Mouse (Mus musculus) left cerebral cortex, postnatal 25 days (tissue): ENCODE data around the gene Srp72. TPM values are rescaled to one million over a fixed set of nuclear protein-coding genes. Genes with fewer than 3 reads are reported as not detected.
"Not testable (repeated sequence)": the region's sequence is repeated elsewhere in the genome, so short reads cannot be mapped to it uniquely, and the experiment has no call there.

Experiments
- DNase-seq, 2 experiments: peaks; one replicate each; pipeline ENCODE4 v3.0.0; 2022; ENCODE audit warnings: low spot score in 2 of 2, mixed read lengths in 1 of 2
- intact Hi-C: fragments of 180-260 bp; cut with DNase I; formaldehyde crosslinking; loops from one replicate; pipeline ENCODE4 v1.15.1; 2025
- total RNA-seq, 2 experiments: library from RNA; stranded (reverse); gene quantifications; 2 replicates each; pipeline ENCODE4 v1.2.3; 2021

Srp72 gene
- total RNA-seq, 2 experiments from 2014 or later = 107 TPM

DNA sequence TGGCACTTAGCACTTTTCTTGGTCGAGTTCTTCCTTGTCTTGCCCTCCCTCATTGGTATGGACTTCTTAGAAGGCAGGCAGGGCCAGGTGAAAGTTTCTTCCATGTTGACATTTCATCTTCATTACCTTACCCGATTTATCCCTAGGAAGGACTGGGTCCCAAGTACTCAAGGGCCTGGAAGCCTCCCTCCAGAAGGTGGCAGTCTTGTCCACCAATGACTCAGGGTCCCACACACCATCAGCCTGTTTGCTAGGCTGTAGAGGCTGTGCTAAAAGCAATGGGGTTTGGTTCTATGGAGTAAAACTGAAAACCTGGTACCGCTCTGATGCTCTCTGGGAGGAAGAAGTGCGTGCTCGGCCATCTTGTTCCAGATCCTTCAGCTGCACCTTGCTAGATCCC is 55.3 kb downstream of the Srp72 start:
- intact Hi-C loops = no loop called here
- peak in 1 of 2 experiments; percentile 28 for DNase-seq

DNA sequence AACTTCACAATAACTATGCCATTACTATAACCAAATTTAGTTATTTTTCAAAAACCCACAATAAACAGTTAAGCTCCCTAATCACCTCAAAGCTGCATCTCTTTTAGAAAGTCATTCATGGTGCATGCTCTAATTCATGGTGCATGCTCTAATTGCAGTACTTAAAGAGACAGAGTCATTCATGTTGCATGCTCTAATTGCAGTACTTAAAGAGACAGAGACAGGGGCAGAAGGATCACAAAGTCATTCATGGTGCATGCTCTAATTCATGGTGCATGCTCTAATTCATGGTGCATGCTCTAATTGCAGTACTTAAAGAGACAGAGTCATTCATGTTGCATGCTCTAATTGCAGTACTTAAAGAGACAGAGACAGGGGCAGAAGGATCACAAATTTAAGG is 60.6 kb downstream of the Srp72 start:
- intact Hi-C loops, DNase-seq: not testable (repeated sequence)

DNA sequence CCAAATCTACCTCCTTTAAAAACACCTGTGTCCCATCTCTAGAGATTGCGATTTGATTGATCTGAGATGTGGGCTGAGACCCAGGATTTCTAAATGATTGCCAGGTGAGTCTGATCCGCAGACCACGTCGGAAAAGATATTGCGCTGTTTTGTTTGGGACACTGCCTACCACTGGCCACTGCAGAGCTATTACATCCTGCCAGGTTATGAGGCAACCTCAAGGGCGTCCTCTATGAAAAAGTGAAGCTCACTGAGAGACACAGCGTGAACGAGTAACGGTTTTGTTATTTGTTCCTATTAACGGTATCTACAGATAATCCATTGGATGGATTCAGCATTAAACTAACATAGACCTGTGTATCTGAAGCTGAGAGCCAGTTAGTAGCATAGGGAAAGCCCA is 64.0 kb downstream of the Srp72 start:
- intact Hi-C loops = no loop called here
- DNase-seq = no peak

DNA sequence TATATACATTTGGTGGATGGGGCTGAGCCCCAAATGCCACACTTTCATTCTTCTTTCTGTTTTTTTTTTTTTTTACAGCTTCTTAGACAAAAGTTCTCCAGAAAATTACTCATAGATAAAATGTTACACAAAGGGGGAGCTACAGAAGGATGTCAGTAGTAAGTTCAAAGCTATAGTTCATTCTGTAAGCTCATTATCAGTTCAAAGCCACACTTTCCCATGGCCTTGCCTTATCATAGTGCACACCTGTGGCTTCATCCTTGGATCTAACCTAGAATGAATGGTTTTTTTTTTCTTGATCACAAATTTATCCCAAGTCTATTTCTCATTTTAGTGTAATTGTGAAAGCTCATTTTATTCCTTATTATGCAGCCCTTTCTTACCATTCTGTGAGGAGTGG is 64.9 kb downstream of the Srp72 start:
- no peak for DNase-seq
- intact Hi-C loops = no loop called here

DNA sequence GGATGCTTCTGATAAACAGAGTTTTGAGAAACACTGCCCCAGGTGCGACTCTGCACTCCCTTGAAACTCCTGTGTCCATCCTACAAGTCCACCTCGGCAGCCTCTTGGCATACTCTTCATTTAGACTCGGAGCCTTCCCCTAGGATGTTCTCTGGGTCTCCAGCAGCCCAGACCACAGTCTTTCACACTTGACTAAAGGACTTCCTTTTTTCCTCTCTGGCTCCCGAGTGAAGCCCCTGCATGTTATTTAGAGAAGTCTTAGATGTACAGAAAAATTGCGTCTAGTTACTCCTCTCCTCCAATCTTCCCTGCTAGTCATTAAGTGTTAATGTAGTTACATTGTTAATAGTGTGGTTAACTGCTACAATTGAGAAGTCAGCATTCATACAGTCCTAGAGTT is 69.9 kb downstream of the Srp72 start:
- intact Hi-C loops = no loop called here
- no peak for DNase-seq

Other genes with a start within 250 kb of the Srp72 start
- gene Aasdh, start 69.2 kb upstream of the Srp72 start, total RNA-seq = 10 to 100 TPM; 21.1 to 21.4 TPM
- 10 to 100 TPM; 89.7 to 92.4 TPM for gene Paics, start 23.4 kb upstream of the Srp72 start, total RNA-seq
- gene Ppat, start 23.1 kb upstream of the Srp72 start, total RNA-seq = 10 to 100 TPM; 17.4 to 19.3 TPM
- not detected for gene Arl9, start 29.4 kb downstream of the Srp72 start, total RNA-seq
- under 1 TPM in 1 of 2 experiments, not detected in 1; 0.69 TPM for gene Thegl, start 41.3 kb downstream of the Srp72 start, total RNA-seq
- gene Hopx, start 140.4 kb downstream of the Srp72 start, total RNA-seq = 10 to 100 TPM; 21.1 to 25.5 TPM
- gene Spink2, start 236.8 kb downstream of the Srp72 start, total RNA-seq = not detected